Mouse (Mus musculus) hindbrain, embryonic 12.5 days (tissue): Measurements from ENCODE around the gene Olfr1495. TPM values are rescaled to one million over a fixed set of nuclear protein-coding genes. Genes with fewer than 3 reads are reported as not detected.
"Not testable (repeated sequence)": the region's sequence is repeated elsewhere in the genome, so short reads cannot be mapped to it uniquely, and the experiment has no call there.

Experiments used
- ATAC-seq: fragments of 200-750 bp; cut with Nextera tagmentation; 2 replicates; pipeline ENCODE4 v1.8.0; 2017; ENCODE audit warnings: moderate TSS enrichment; ENCODE audit not compliant: low FRiP score
- H3K27ac ChIP-seq: fragments of 300-500 bp; sonication (generic); 2 replicates; pipeline ENCODE4 v1.5.1; 2016; ENCODE audit warnings: mild to moderate bottlenecking
- H3K27me3 ChIP-seq: fragments of 300-500 bp; sonication (generic); 2 replicates; pipeline ENCODE4 v1.6.1; 2016; ENCODE audit warnings: mild to moderate bottlenecking
- H3K36me3 ChIP-seq: fragments of 300-500 bp; sonication (generic); 2 replicates; pipeline ENCODE4 v1.6.1; 2016; ENCODE audit warnings: mild to moderate bottlenecking
- H3K4me1 ChIP-seq: fragments of 300-500 bp; sonication (generic); 2 replicates; pipeline ENCODE4 v1.6.1; 2016
- H3K4me2 ChIP-seq: fragments of 300-500 bp; sonication (generic); replicated peaks from 2 replicates; pipeline ENCODE4 v1.6.1; 2016; ENCODE audit warnings: mild to moderate bottlenecking
- H3K4me3 ChIP-seq: fragments of 300-500 bp; sonication (generic); 2 replicates; pipeline ENCODE4 v1.5.1; 2016; ENCODE audit warnings: mild to moderate bottlenecking
- H3K9ac ChIP-seq: fragments of 300-500 bp; sonication (generic); 2 replicates; pipeline ENCODE4 v1.6.1; 2016; ENCODE audit warnings: mild to moderate bottlenecking, moderate library complexity
- H3K9me3 ChIP-seq: fragments of 300-500 bp; sonication (generic); replicated peaks from 2 replicates; pipeline ENCODE4 v1.6.1; 2016; ENCODE audit warnings: mild to moderate bottlenecking
- WGBS: fragments of 180-500 bp; shearing (Covaris S2); methylation state at CpG from one replicate; pipeline ENCODE4 v1.1.7; 2016; 5-methylcytosine and 5-hydroxymethylcytosine counted together
- polyA plus RNA-seq: library from polyadenylated mRNA; unstranded; fragments of >200 nt; fragmentation: Nextera tagmentation; extraction: Ambion mirVana; gene quantifications from 2 replicates; pipeline ENCODE4 v1.2.1, GENCODE M21; 2016

Gene Olfr1495
- polyA plus RNA-seq = not detected in 2 replicates

- 0 out of 2 replicates have a peak, but pooled peaks cover 2% of the 10 kb centered on the region for H3K9me3 ChIP-seq
- ATAC-seq = no peak
These were observed at the start of gene Olfr1495 for GRCm38 (mm10) chr19:13764306-13764705. Gene Olfr1495 (plus strand): TSS chr19:13764606.

GRCm38 (mm10) chr19:13722978-13723377 is 41.4 kb upstream of the Olfr1495 start, which contains the start of gene Olfr1493-ps1:
Gene Olfr1493-ps1 (plus strand): TSS chr19:13723278.
- Histone ChIP-seq H3K4me1 (no peaks in the 10 kb centered on the region), H3K4me3 (no peak within 1 kb of the TSS), H3K36me3 (no peaks in the 10 kb centered on the region), H3K9ac (no peak within 1 kb of the TSS), H3K27me3 (no peaks in the 10 kb centered on the region), H3K9me3 (no peaks in the 10 kb centered on the region; the same call in 1 of the 2 replicates), H3K4me2 (no peak within 1 kb of the TSS), H3K27ac (no peak within 1 kb of the TSS)
- WGBS = 62% methylated on average over 2 of the region's 2 CpGs
- no peak for ATAC-seq

More at GRCm38 (mm10) chr19:13764306-13764705, at the start of gene Olfr1495:
- H3K27ac ChIP-seq = no peak within 1 kb of the TSS
- H3K4me3 ChIP-seq = no peak within 1 kb of the TSS
- no peaks in the 10 kb centered on the region for H3K36me3 ChIP-seq
- H3K9ac ChIP-seq = no peak within 1 kb of the TSS
- no peak within 1 kb of the TSS for H3K4me2 ChIP-seq
- 83% methylated on average over 3 of the region's 3 CpGs for WGBS
- no peaks in the 10 kb centered on the region for H3K27me3 ChIP-seq
- H3K4me1 ChIP-seq = no peaks in the 10 kb centered on the region

DNA sequence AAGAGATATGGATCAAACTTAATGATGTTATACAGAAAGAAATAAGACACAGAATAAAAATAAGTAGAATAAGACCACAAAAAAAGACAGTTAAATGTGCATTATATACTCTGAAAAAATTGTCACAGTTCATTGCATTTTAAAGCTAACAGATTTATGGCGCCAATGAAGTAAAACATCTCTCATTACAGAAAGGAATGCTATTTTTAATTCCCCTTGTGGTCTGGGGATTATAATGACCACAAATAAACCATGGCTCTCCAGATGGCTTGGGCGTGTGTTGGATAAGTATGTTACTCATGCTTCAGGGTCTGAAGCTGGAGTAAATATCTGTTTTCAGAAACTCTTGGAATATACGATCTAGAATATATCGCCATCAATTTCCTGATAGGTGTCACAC is 25.0 kb upstream of the Olfr1495 start, which contains the start of gene Olfr1494:
Gene Olfr1494 (plus strand): TSS at position 301 of the 400 bp plus-strand sequence.
- no peak for ATAC-seq
- Histone ChIP-seq H3K36me3 (no peaks in the 10 kb centered on the region), H3K27me3 (no peaks in the 10 kb centered on the region), H3K9me3 (peaks cover 6% of the 10 kb centered on the region), H3K9ac (no peak within 1 kb of the TSS), H3K4me3 (no peak within 1 kb of the TSS), H3K27ac (no peak within 1 kb of the TSS), H3K4me2 (no peak within 1 kb of the TSS), H3K4me1 (no peaks in the 10 kb centered on the region)
- WGBS = 95% methylated on average over 4 of the region's 4 CpGs

DNA sequence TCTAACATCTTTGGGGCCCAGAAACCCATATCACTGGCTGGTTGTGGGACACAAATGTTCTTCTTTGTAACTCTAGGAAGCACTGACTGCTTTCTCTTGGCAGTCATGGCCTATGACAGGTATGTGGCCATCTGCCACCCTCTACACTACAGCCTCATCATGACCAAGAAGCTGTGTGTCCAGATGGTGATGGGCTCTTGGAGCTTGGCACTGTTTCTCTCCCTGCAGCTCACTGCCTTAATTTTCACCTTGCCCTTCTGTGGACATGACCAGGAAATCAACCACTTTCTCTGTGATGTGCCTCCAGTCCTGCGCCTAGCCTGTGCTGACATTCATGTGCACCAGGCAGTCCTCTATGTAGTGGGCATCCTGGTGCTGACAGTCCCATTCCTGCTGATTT is 15.0 kb upstream of the Olfr1495 start:
- H3K4me1 ChIP-seq = no peaks in the 10 kb centered on the region
- no peaks in the 10 kb centered on the region for H3K36me3 ChIP-seq
- no peak overlapping the region for H3K9ac ChIP-seq
- no peaks in the 10 kb centered on the region for H3K27me3 ChIP-seq
- no peak for ATAC-seq
- WGBS = 89% methylated on average over 1 of the region's 1 CpGs
- no peak overlapping the region for H3K27ac ChIP-seq
- H3K4me3 ChIP-seq = no peak overlapping the region
- H3K9me3 ChIP-seq = 0 out of 2 replicates have a peak, but pooled peaks cover 4% of the 10 kb centered on the region
- H3K4me2 ChIP-seq = no peak overlapping the region

GRCm38 (mm10) chr19:13768565-13769276 is 4.3 kb downstream of the Olfr1495 start:
- Histone ChIP-seq H3K27ac (no peak overlapping the region), H3K27me3 (no peaks in the 10 kb centered on the region), H3K9ac (no peak overlapping the region), H3K36me3 (no peaks in the 10 kb centered on the region), H3K4me3 (no peak overlapping the region), H3K4me2 (no peak overlapping the region), H3K4me1 (no peaks in the 10 kb centered on the region), H3K9me3 (0 out of 2 replicates have a peak, but pooled peaks cover 5% of the 10 kb centered on the region)
- no peak for ATAC-seq
- 92% methylated on average over 9 of the region's 9 CpGs for WGBS

- no peak within 1 kb of the TSS for H3K4me3 ChIP-seq
- H3K9me3 ChIP-seq = 0 out of 2 replicates have a peak, but pooled peaks cover 3% of the 10 kb centered on the region
- H3K36me3 ChIP-seq = no peaks in the 10 kb centered on the region
- WGBS = 82% methylated on average over 1 of the region's 1 CpGs
- H3K4me1 ChIP-seq = no peaks in the 10 kb centered on the region
- no peak within 1 kb of the TSS for H3K9ac ChIP-seq
- no peak within 1 kb of the TSS for H3K4me2 ChIP-seq
- no peak for ATAC-seq
- H3K27me3 ChIP-seq = no peaks in the 10 kb centered on the region
- no peak within 1 kb of the TSS for H3K27ac ChIP-seq
These were observed 13.2 kb downstream of the Olfr1495 start, which contains the start of gene Olfr1496 for GRCm38 (mm10) chr19:13777578-13777977. Gene Olfr1496 (plus strand): TSS chr19:13777878.

GRCm38 (mm10) chr19:13798102-13798501 is 33.7 kb downstream of the Olfr1495 start, which contains the start of gene Olfr1497:
Gene Olfr1497 (minus strand): TSS chr19:13798202.
- H3K4me2 ChIP-seq = no peak within 1 kb of the TSS
- no peak within 1 kb of the TSS for H3K4me3 ChIP-seq
- no peak within 1 kb of the TSS for H3K9ac ChIP-seq
- no peak within 1 kb of the TSS for H3K27ac ChIP-seq
- ATAC-seq = no peak
- H3K36me3 ChIP-seq = no peaks in the 10 kb centered on the region
- no peaks in the 10 kb centered on the region for H3K9me3 ChIP-seq
- no peaks in the 10 kb centered on the region for H3K27me3 ChIP-seq
- no peaks in the 10 kb centered on the region for H3K4me1 ChIP-seq

DNA sequence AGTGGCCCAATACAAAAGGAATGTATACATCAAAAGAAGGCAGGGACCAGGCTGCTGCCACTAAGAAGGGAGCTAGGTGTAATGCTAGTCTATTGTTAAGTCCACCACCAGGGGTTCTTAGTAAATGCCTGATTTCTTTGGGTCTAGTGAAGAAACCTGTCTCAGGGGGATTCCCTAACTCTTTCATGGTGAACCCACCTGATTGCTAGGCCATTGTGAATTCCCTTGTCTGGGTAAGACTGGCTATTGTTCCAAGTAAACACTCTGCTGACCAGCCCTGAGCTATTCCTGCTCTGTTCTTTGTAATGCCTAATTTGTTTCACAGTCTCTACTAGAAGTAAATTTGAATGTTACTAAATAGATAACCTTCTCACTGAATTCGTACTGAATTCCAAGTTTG is 41.1 kb downstream of the Olfr1495 start:
- ATAC-seq, H3K27me3 ChIP-seq, H3K4me3 ChIP-seq, H3K27ac ChIP-seq, H3K4me1 ChIP-seq, H3K36me3 ChIP-seq, H3K4me2 ChIP-seq, H3K9me3 ChIP-seq, H3K9ac ChIP-seq: not testable (repeated sequence)
- WGBS = 64% methylated on average over 1 of the region's 1 CpGs

- no peaks in the 10 kb centered on the region for H3K9me3 ChIP-seq
- 60% methylated on average over 2 of the region's 2 CpGs for WGBS
- H3K4me1 ChIP-seq = no peaks in the 10 kb centered on the region
- no peak overlapping the region for H3K4me3 ChIP-seq
- no peak for ATAC-seq
- no peak overlapping the region for H3K4me2 ChIP-seq
- no peak overlapping the region for H3K9ac ChIP-seq
- no peak overlapping the region for H3K27ac ChIP-seq
- no peaks in the 10 kb centered on the region for H3K27me3 ChIP-seq
- H3K36me3 ChIP-seq = no peaks in the 10 kb centered on the region
These were observed 48.4 kb downstream of the Olfr1495 start for GRCm38 (mm10) chr19:13812823-13813222.

DNA sequence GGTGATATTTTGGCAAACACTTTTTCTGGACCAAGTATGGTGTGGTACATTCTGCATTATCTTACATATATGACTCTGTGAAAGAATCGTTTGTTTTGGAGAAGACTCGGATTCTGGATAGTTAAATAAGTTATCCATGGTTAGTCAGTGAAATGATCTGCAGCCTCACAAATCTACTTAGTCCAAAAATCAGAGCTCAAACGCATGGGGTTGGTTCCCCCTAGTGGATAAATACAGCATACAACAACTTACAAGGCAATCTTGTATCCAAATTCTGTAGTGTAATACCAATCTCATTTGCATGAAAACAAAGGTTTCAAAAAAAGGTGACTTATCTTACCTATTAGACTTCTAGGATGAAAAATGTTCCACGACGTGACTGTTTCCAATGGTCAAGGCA is 54.4 kb downstream of the Olfr1495 start:
- H3K27ac ChIP-seq = no peak overlapping the region
- ATAC-seq = no peak
- H3K9me3 ChIP-seq = no peaks in the 10 kb centered on the region
- no peaks in the 10 kb centered on the region for H3K4me1 ChIP-seq
- 37% methylated on average over 5 of the region's 5 CpGs for WGBS
- H3K36me3 ChIP-seq = no peaks in the 10 kb centered on the region
- no peak overlapping the region for H3K9ac ChIP-seq
- H3K4me3 ChIP-seq = no peak overlapping the region
- no peak overlapping the region for H3K4me2 ChIP-seq
- no peaks in the 10 kb centered on the region for H3K27me3 ChIP-seq

GRCm38 (mm10) chr19:13819347-13819746 is 54.9 kb downstream of the Olfr1495 start, which contains the start of gene Olfr1499:
Gene Olfr1499 (minus strand): TSS chr19:13819447.
- no peaks in the 10 kb centered on the region for H3K9me3 ChIP-seq
- H3K27me3 ChIP-seq = no peaks in the 10 kb centered on the region
- no peaks in the 10 kb centered on the region for H3K36me3 ChIP-seq
- H3K27ac ChIP-seq = no peak within 1 kb of the TSS
- no peak within 1 kb of the TSS for H3K4me2 ChIP-seq
- H3K4me1 ChIP-seq = no peaks in the 10 kb centered on the region
- ATAC-seq = no peak
- H3K4me3 ChIP-seq = no peak within 1 kb of the TSS
- no peak within 1 kb of the TSS for H3K9ac ChIP-seq
